Mouse (Mus musculus) MEL (cell line): ENCODE results near the gene Diras1. TPM values are rescaled to one million over a fixed set of nuclear protein-coding genes. Genes with fewer than 3 reads are reported as not detected.

Experiments
- DNase-seq: peaks from one replicate; pipeline ENCODE4 v3.0.0; 2011; ENCODE audit warnings: low read depth, low spot score
- H3K27ac ChIP-seq: 2 replicates; pipeline ENCODE4 v1.5.1; 2012; ENCODE audit warnings: low read depth, mild to moderate bottlenecking, control low read depth, low read length, moderate library complexity; ENCODE audit not compliant: control insufficient read depth
- H3K27me3 ChIP-seq, 2 experiments: fragments of 150-350 bp in 1 of 2; sonication (generic) in 1 of 2; 2 replicates each; pipeline ENCODE4 v1.6.1; 2012; ENCODE audit warnings: low read length in 2 of 2, mild to moderate bottlenecking in 2 of 2, improper control_type of control experiment in 1 of 2, moderate library complexity in 1 of 2; ENCODE audit not compliant: insufficient read depth in 2 of 2, control insufficient read depth in 1 of 2
- H3K36me3 ChIP-seq, 2 experiments: 2 replicates each; pipeline ENCODE4 v1.6.1; 2012 to 2014; ENCODE audit warnings: low read length in 2 of 2, improper control_type of control experiment in 1 of 2, inconsistent platforms in 1 of 2, mild to moderate bottlenecking in 1 of 2; ENCODE audit not compliant: insufficient read depth in 2 of 2, control insufficient read depth in 1 of 2
- H3K4me1 ChIP-seq, 2 experiments: fragments of 150-350 bp in 1 of 2; sonication (generic) in 1 of 2; 2 replicates each; pipeline ENCODE4 v1.6.1; 2012; ENCODE audit warnings: low read length in 2 of 2, improper control_type of control experiment in 1 of 2, mild to moderate bottlenecking in 1 of 2; ENCODE audit not compliant: insufficient read depth in 2 of 2, control insufficient read depth in 1 of 2
- H3K4me3 ChIP-seq, 2 experiments: fragments of 150-350 bp in 1 of 2; sonication (generic) in 1 of 2; 2 replicates each; pipeline ENCODE4 v1.5.1; 2012; ENCODE audit warnings: low read depth in 2 of 2, low read length in 2 of 2, mild to moderate bottlenecking in 2 of 2, moderate library complexity in 2 of 2, control low read depth in 1 of 2, improper control_type of control experiment in 1 of 2; ENCODE audit not compliant: control insufficient read depth in 1 of 2, insufficient read depth in 1 of 2
- H3K79me2 ChIP-seq: 2 replicates; pipeline ENCODE4 v1.6.1; 2012; ENCODE audit warnings: mild to moderate bottlenecking, low read length, moderate library complexity; ENCODE audit not compliant: control insufficient read depth, poor library complexity, insufficient read depth
- H3K9ac ChIP-seq: 2 replicates; pipeline ENCODE4 v1.6.1; 2012; ENCODE audit warnings: low read depth, mild to moderate bottlenecking, control low read depth, low read length, moderate library complexity; ENCODE audit not compliant: control insufficient read depth, poor library complexity, severe bottlenecking
- H3K9me3 ChIP-seq: fragments of 150-350 bp; sonication (generic); replicated peaks from 2 replicates; pipeline ENCODE4 v1.6.1; 2012; ENCODE audit warnings: mild to moderate bottlenecking, low read length, improper control_type of control experiment, moderate library complexity; ENCODE audit not compliant: insufficient read depth
- CTCF ChIP-seq, 3 experiments: IDR thresholded peaks in 2 of 3; conservative IDR thresholded peaks in 1 of 3; 2 replicates each; pipeline ENCODE4 v1.5.1; 2011 to 2012; ENCODE audit warnings: low read length in 3 of 3, low read depth in 2 of 3, mild to moderate bottlenecking in 2 of 3, improper control_type of control experiment in 1 of 3, inconsistent platforms in 1 of 3, mixed read lengths in 1 of 3, moderate library complexity in 1 of 3; ENCODE audit not compliant: control insufficient read depth in 1 of 3, insufficient read depth in 1 of 3, poor library complexity in 1 of 3, severe bottlenecking in 1 of 3
- E2F4 ChIP-seq: IDR thresholded peaks from 2 replicates; pipeline ENCODE4 v1.6.1; 2011; ENCODE audit warnings: low read depth, low read length, improper control_type of control experiment, borderline replicate concordance
- ELF1 ChIP-seq: IDR thresholded peaks from 2 replicates; pipeline ENCODE4 v1.6.1; 2014; ENCODE audit warnings: low read depth, mild to moderate bottlenecking, inconsistent platforms, low read length, improper control_type of control experiment, moderate library complexity
- ETS1 ChIP-seq: IDR thresholded peaks from 2 replicates; pipeline ENCODE4 v1.6.1; 2012; ENCODE audit warnings: low read depth, mild to moderate bottlenecking, inconsistent platforms, low read length, improper control_type of control experiment, moderate library complexity
- GABPA ChIP-seq: IDR thresholded peaks from 2 replicates; pipeline ENCODE4 v1.6.1; 2012; ENCODE audit warnings: low read depth, mild to moderate bottlenecking, inconsistent platforms, low read length, improper control_type of control experiment, moderate library complexity
- HCFC1 ChIP-seq: IDR thresholded peaks from 2 replicates; pipeline ENCODE4 v1.6.1; 2012; ENCODE audit warnings: low read depth, mild to moderate bottlenecking, inconsistent platforms, low read length, improper control_type of control experiment, moderate library complexity
- KAT2A ChIP-seq: conservative IDR thresholded peaks from 2 replicates; pipeline ENCODE4 v1.6.1; 2012; ENCODE audit warnings: low read depth, low read length, improper control_type of control experiment, inconsistent platforms
- MAZ ChIP-seq: IDR thresholded peaks from 2 replicates; pipeline ENCODE4 v1.6.1; 2012; ENCODE audit warnings: low read depth, mild to moderate bottlenecking, inconsistent platforms, low read length, improper control_type of control experiment
- MEF2A ChIP-seq: IDR thresholded peaks from 2 replicates; pipeline ENCODE4 v1.6.1; 2014; ENCODE audit warnings: low read depth, mild to moderate bottlenecking, inconsistent platforms, low read length, improper control_type of control experiment; ENCODE audit not compliant: poor library complexity, insufficient replicate concordance, severe bottlenecking; ENCODE audit errors: extremely low read depth
- MYC ChIP-seq: IDR thresholded peaks from 2 replicates; pipeline ENCODE4 v1.6.1; 2011; ENCODE audit warnings: low read depth, mild to moderate bottlenecking, low read length, improper control_type of control experiment, moderate library complexity
- NELFE ChIP-seq: IDR thresholded peaks from 2 replicates; pipeline ENCODE4 v1.6.1; 2011; ENCODE audit warnings: low read depth, low read length, improper control_type of control experiment
- POLR2A ChIP-seq, 2 experiments: IDR thresholded peaks; 2 replicates each; pipeline ENCODE4 v1.6.1; 2011 to 2012; ENCODE audit warnings: low read length in 2 of 2, mild to moderate bottlenecking in 2 of 2, control low read depth in 1 of 2, improper control_type of control experiment in 1 of 2, low read depth in 1 of 2, moderate library complexity in 1 of 2; ENCODE audit not compliant: control insufficient read depth in 1 of 2, insufficient read depth in 1 of 2, poor library complexity in 1 of 2
- POLR2AphosphoS2 ChIP-seq: IDR thresholded peaks from 2 replicates; pipeline ENCODE4 v1.6.1; 2011; ENCODE audit warnings: low read length, improper control_type of control experiment
- POLR2AphosphoS5 ChIP-seq: IDR thresholded peaks from 2 replicates; pipeline ENCODE4 v1.6.1; 2012; ENCODE audit warnings: low read depth, borderline replicate concordance, mild to moderate bottlenecking, inconsistent platforms, low read length, moderate library complexity, mixed read lengths
- RAD21 ChIP-seq: IDR thresholded peaks from 2 replicates; pipeline ENCODE4 v1.6.1; 2011; ENCODE audit warnings: mild to moderate bottlenecking, low read depth, low read length, improper control_type of control experiment
- RCOR1 ChIP-seq: IDR thresholded peaks from 2 replicates; pipeline ENCODE4 v1.6.1; 2012; ENCODE audit warnings: low read depth, mild to moderate bottlenecking, inconsistent platforms, low read length, improper control_type of control experiment
- SIN3A ChIP-seq: IDR thresholded peaks from 2 replicates; pipeline ENCODE4 v1.6.1; 2012; ENCODE audit warnings: low read length, improper control_type of control experiment, inconsistent platforms
- TAL1 ChIP-seq: IDR thresholded peaks from 2 replicates; pipeline ENCODE4 v1.6.1; 2012; ENCODE audit warnings: mild to moderate bottlenecking, inconsistent platforms, low read length, moderate library complexity, mixed read lengths
- UBTF ChIP-seq: IDR thresholded peaks from 2 replicates; pipeline ENCODE4 v1.6.1; 2012; ENCODE audit warnings: low read depth, mild to moderate bottlenecking, inconsistent platforms, low read length, improper control_type of control experiment, moderate library complexity, borderline replicate concordance; ENCODE audit not compliant: insufficient read depth
- USF2 ChIP-seq, 2 experiments: IDR thresholded peaks; 2 replicates each; pipeline ENCODE4 v1.6.1; 2011 to 2012; ENCODE audit warnings: improper control_type of control experiment in 2 of 2, low read length in 2 of 2, borderline replicate concordance in 1 of 2, inconsistent platforms in 1 of 2, low read depth in 1 of 2, mild to moderate bottlenecking in 1 of 2; ENCODE audit not compliant: insufficient read depth in 1 of 2
- ZMIZ1 ChIP-seq: IDR thresholded peaks from 2 replicates; pipeline ENCODE4 v1.6.1; 2012; ENCODE audit warnings: low read depth, mild to moderate bottlenecking, inconsistent platforms, low read length, improper control_type of control experiment, moderate library complexity
- polyA plus RNA-seq, 2 experiments: library from polyadenylated mRNA; stranded (reverse) in 1 of 2; unstranded in 1 of 2; fragments of >175 nt in 1 of 2; fragments of >200 nt in 1 of 2; gene quantifications; 2 replicates each; pipeline versions ENCODE4 v1.2.1 to v1.2.4; 2012; ENCODE audit warnings: low replicate concordance in 2 of 2, low read depth in 1 of 2; ENCODE audit not compliant: insufficient read length in 2 of 2, insufficient read depth in 1 of 2, missing spikeins in 1 of 2
- total RNA-seq: library from RNA; depleted of rRNA; stranded (reverse); fragments of 300-350 nt; gene quantifications from 2 replicates; pipeline ENCODE4 v1.2.3, GENCODE M21; 2012

The Diras1 gene
- total and polyA plus RNA-seq, 3 experiments = 0.04 TPM; not detected in 2

DNA sequence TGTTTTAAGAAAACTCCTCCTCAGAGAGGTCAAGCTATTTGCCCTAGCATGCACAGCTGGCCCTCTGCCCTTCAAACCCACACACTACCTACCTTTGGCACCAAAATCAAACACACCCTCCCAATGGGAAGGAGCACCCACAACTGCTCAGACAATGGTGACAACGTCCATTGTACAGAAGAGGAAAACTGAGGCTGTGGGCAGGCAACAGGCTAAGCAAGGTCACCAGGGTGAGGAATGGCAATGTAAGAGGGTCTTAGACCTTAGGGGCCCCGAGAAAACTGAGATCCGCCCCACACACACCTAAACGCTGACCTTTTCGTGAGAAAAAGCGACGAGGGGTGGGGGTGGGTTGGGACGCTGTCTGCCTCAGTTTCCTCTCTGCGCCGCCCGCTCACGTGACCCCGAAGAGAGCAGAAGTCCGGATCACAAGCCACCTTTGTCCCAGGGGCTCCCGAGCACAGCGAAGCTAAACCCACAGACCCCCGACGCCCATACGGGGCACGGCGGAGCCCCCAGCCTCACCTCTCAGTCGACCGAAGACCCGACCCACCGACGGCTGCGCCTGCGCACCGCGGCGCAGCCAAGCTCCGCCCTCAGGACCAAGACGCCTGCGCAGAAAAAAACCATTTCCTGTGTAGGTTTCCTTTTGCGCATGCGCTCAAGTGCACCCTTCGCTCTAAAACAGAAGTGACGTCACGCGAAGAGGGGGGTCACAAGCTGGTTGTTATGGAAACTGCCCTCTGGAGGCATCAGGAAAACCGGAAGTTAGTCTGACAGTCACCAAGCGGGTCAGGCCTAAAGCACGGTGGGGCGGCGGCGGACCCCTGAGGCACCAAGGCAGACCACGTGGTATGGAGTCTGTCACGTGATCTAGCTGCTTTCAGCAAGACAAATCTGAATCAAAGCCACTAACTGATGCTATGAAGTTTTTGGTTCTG lies 34.4 kb upstream of the Diras1 start, which contains the start of gene Sgta (continued):
- TF ChIP-seq TAL1 = no peak
- TF ChIP-seq E2F4 = no peak
- TF ChIP-seq KAT2A = no peak; the same call in 1 of the 2 replicates
- TF ChIP-seq ZMIZ1 = no peak

GRCm38 (mm10) chr10:81058896-81059295 lies 33.4 kb upstream of the Diras1 start:
- DNase-seq = no peak
- Histone ChIP-seq H3K79me2 (peaks cover 45% of the 10 kb centered on the region), H3K4me3 (peak overlapping the region in 1 of 2 experiments; percentile 79; a peak in 2 of 4 replicates), H3K36me3 (peaks cover 0 to 2% of the 10 kb centered on the region in 2 experiments; a peak in 2 of 4 replicates), H3K27me3 (no peaks in the 10 kb centered on the region), H3K4me1 (peaks cover 3 to 8% of the 10 kb centered on the region in 2 experiments; a peak in 2 of 4 replicates), H3K27ac (no peak overlapping the region), H3K9ac (no peak overlapping the region), H3K9me3 (no peaks in the 10 kb centered on the region)
- TF ChIP-seq POLR2A (IDR thresholded peaks at IDR 0.05; ENCODE audit: control insufficient read depth in 1 of 2, insufficient read depth in 1 of 2, low read depth in 1 of 2, low read length in 2 of 2, poor library complexity in 1 of 2) = no peak
- no peak for TF ChIP-seq POLR2AphosphoS5
- no peak for TF ChIP-seq UBTF
- TF ChIP-seq ELF1 = no peak
- no peak for TF ChIP-seq POLR2AphosphoS2
- TF ChIP-seq MEF2A = no peak
- no peak for TF ChIP-seq MAZ
- TF ChIP-seq CTCF (IDR thresholded peaks at IDR 0.05 in 2 of 3, conservative IDR thresholded peaks at IDR 0.05 in 1 of 3; ENCODE audit: control insufficient read depth in 1 of 3, insufficient read depth in 1 of 3, low read depth in 2 of 3, low read length in 3 of 3, poor library complexity in 1 of 3, severe bottlenecking in 1 of 3) = no peak
- TF ChIP-seq KAT2A = no peak
- no peak for TF ChIP-seq GABPA
- TF ChIP-seq RAD21 = no peak
- no peak for TF ChIP-seq NELFE
- no peak for TF ChIP-seq TAL1
- TF ChIP-seq USF2 (IDR thresholded peaks at IDR 0.05; ENCODE audit: borderline replicate concordance in 1 of 2, insufficient read depth in 1 of 2, low read depth in 1 of 2, low read length in 2 of 2) = no peak
- TF ChIP-seq E2F4 = no peak
- TF ChIP-seq MYC = no peak
- TF ChIP-seq RCOR1 = no peak
- no peak for TF ChIP-seq HCFC1
- TF ChIP-seq SIN3A = no peak
- TF ChIP-seq ETS1 = no peak
